Mouse (Mus musculus) right cerebral cortex, postnatal 36 days (tissue): ENCODE measurements around the gene Pnliprp2.

Experiments
- DNase-seq, 2 experiments: peaks; one replicate each; pipeline ENCODE4 v3.0.0; 2022; ENCODE audit warnings: low spot score in 2 of 2, mixed read lengths in 1 of 2

The Pnliprp2 gene

GRCm38 (mm10) chr19:58795114-58795669, 35.7 kb downstream of the Pnliprp2 start:
- no peak for DNase-seq

GRCm38 (mm10) chr19:58805191-58805779, 45.8 kb downstream of the Pnliprp2 start:
- no peak for DNase-seq

GRCm38 (mm10) chr19:58806364-58806763, 46.8 kb downstream of the Pnliprp2 start:
- peak in 1 of 2 experiments; percentile 47 for DNase-seq

- no peak for DNase-seq
Measured at GRCm38 (mm10) chr19:58808864-58809263, 49.3 kb downstream of the Pnliprp2 start.

GRCm38 (mm10) chr19:58810536-58810935, 51.0 kb downstream of the Pnliprp2 start:
- DNase-seq: no peak

- DNase-seq: no peak
Measured at GRCm38 (mm10) chr19:58815179-58815922, 55.8 kb downstream of the Pnliprp2 start.

GRCm38 (mm10) chr19:58816453-58817041, 57.0 kb downstream of the Pnliprp2 start:
- DNase-seq: peak; percentile 78 to 84

GRCm38 (mm10) chr19:58817398-58817797, 57.9 kb downstream of the Pnliprp2 start:
- DNase-seq: no peak

GRCm38 (mm10) chr19:58818571-58819415, 59.3 kb downstream of the Pnliprp2 start:
- no peak for DNase-seq

- peak; percentile 75 to 83 for DNase-seq
Measured at GRCm38 (mm10) chr19:58822454-58823200, 63.1 kb downstream of the Pnliprp2 start.

- no peak for DNase-seq
Measured at GRCm38 (mm10) chr19:58823301-58823700, 63.8 kb downstream of the Pnliprp2 start.

GRCm38 (mm10) chr19:58824316-58824715, 64.8 kb downstream of the Pnliprp2 start:
- no peak for DNase-seq
